23 mouse cellular contexts compared by ENCODE assay signal in genomic region chr5:96961122-96961521, GRCm38 (mm10). TPM values are rescaled to one million over a fixed set of nuclear protein-coding genes. Genes with fewer than 3 reads are reported as not detected.
DNase-seq lines count a peak whose midpoint lies in the region; ATAC-seq and TF ChIP-seq lines count a peak whose summit lies in the region.
"Had no signal": no experiment of that assay in that cellular context is flagged by ENCODE, and none has a peak within 500 bp of the region (broad histone marks: within the 10 kb centered on the region; RNA-seq: fewer than 3 reads in every experiment).

No protein-coding gene starts in this region.

- H3K4me1 ChIP-seq in kidney, adult 2 months (ENCODE audit: control insufficient read depth, insufficient read depth, low read length), result peaks cover 7% of the 10 kb centered on the region; the same call in 1 of the 2 replicates
- peaks cover 9% of the 10 kb centered on the region for H3K4me1 ChIP-seq in liver, postnatal 0 days (ENCODE audit: insufficient read depth)
- peaks cover 41% of the 10 kb centered on the region for H3K4me1 ChIP-seq in liver, embryonic 12.5 days
- H3K4me1 ChIP-seq in stomach, embryonic 14.5 days (ENCODE audit: control insufficient read depth, insufficient read depth, low read length), result no peaks in the 10 kb centered on the region
- H3K4me1 ChIP-seq in stomach, postnatal 0 days (replicated peaks; ENCODE audit: control insufficient read depth, insufficient read depth), result no peaks in the 10 kb centered on the region; the same call in 1 of the 2 replicates

- H3K9me3 ChIP-seq in liver, postnatal 0 days (ENCODE audit: low read length), result no peaks in the 10 kb centered on the region
- no peaks in the 10 kb centered on the region for H3K9me3 ChIP-seq in liver, embryonic 12.5 days (replicated peaks)
- no peaks in the 10 kb centered on the region for H3K9me3 ChIP-seq in stomach, embryonic 14.5 days (ENCODE audit: control insufficient read depth, low read depth, low read length)
- H3K9me3 ChIP-seq in stomach, postnatal 0 days (ENCODE audit: control insufficient read depth, low read length), result no peaks in the 10 kb centered on the region
- H3K9me3 ChIP-seq: embryonic facial prominence, embryonic 12.5 days; embryonic facial prominence, embryonic 15.5 days; forebrain, embryonic 12.5 days; forebrain, embryonic 15.5 days; heart, embryonic 10.5 days; heart, embryonic 13.5 days; hindbrain, embryonic 12.5 days; hindbrain, embryonic 15.5 days had no signal

- no peaks in the 10 kb centered on the region for H3K36me3 ChIP-seq in kidney, adult 2 months (ENCODE audit: control insufficient read depth, insufficient read depth, low read length)
- no peaks in the 10 kb centered on the region for H3K36me3 ChIP-seq in liver, postnatal 0 days (replicated peaks; ENCODE audit: insufficient read depth, low read length)
- no peaks in the 10 kb centered on the region for H3K36me3 ChIP-seq in liver, embryonic 12.5 days
- no peaks in the 10 kb centered on the region for H3K36me3 ChIP-seq in stomach, embryonic 14.5 days (ENCODE audit: control insufficient read depth, insufficient read depth, low read length)
- H3K36me3 ChIP-seq in stomach, postnatal 0 days (ENCODE audit: control insufficient read depth, insufficient read depth, low read length), result no peaks in the 10 kb centered on the region
- H3K36me3 ChIP-seq: embryonic facial prominence, embryonic 12.5 days; embryonic facial prominence, embryonic 15.5 days; forebrain, embryonic 12.5 days; forebrain, embryonic 15.5 days; heart, embryonic 10.5 days; heart, embryonic 13.5 days; hindbrain, embryonic 12.5 days; hindbrain, embryonic 15.5 days had no signal

- TF ChIP-seq EP300 in liver, postnatal 0 days (IDR thresholded peaks at IDR 0.05; ENCODE audit: low read depth), result no peak
- no peak for TF ChIP-seq EP300 in stomach, postnatal 0 days (optimal IDR thresholded peaks at IDR 0.05)

- H3K9ac ChIP-seq in liver, postnatal 0 days (replicated peaks), result no peak overlapping the region
- H3K9ac ChIP-seq in liver, embryonic 12.5 days, result no peak overlapping the region
- no peak overlapping the region for H3K9ac ChIP-seq in stomach, embryonic 14.5 days (replicated peaks; ENCODE audit: low read depth, low read length)
- no peak overlapping the region for H3K9ac ChIP-seq in stomach, postnatal 0 days (ENCODE audit: low read length)
- H3K9ac ChIP-seq: embryonic facial prominence, embryonic 12.5 days; embryonic facial prominence, embryonic 15.5 days; forebrain, embryonic 12.5 days; forebrain, embryonic 15.5 days; heart, embryonic 13.5 days; hindbrain, embryonic 12.5 days; hindbrain, embryonic 15.5 days had no signal

- H3K4me3 ChIP-seq in kidney, adult 2 months (ENCODE audit: insufficient read depth, low read depth, low read length), result no peak overlapping the region
- H3K4me3 ChIP-seq in liver, postnatal 0 days (ENCODE audit: low read depth, low read length), result no peak overlapping the region
- H3K4me3 ChIP-seq in liver, embryonic 12.5 days, result no peak overlapping the region
- no peak overlapping the region for H3K4me3 ChIP-seq in stomach, embryonic 14.5 days (ENCODE audit: low read depth, low read length)
- H3K4me3 ChIP-seq in stomach, postnatal 0 days (ENCODE audit: low read depth, low read length), result no peak overlapping the region
- H3K4me3 ChIP-seq: embryonic facial prominence, embryonic 12.5 days; embryonic facial prominence, embryonic 15.5 days; forebrain, embryonic 12.5 days; forebrain, embryonic 15.5 days; heart, adult 2 months; heart, embryonic 10.5 days; heart, embryonic 13.5 days; hindbrain, embryonic 12.5 days; hindbrain, embryonic 15.5 days had no signal

- H3K27ac ChIP-seq in kidney, adult 2 months (ENCODE audit: insufficient read depth, low read depth, low read length), result no peak overlapping the region
- H3K27ac ChIP-seq in liver, postnatal 0 days (ENCODE audit: low read depth), result no peak overlapping the region
- H3K27ac ChIP-seq in liver, embryonic 12.5 days, result no peak overlapping the region
- H3K27ac ChIP-seq in stomach, embryonic 14.5 days (ENCODE audit: low read length), result no peak overlapping the region
- H3K27ac ChIP-seq in stomach, postnatal 0 days (replicated peaks), result no peak overlapping the region
- H3K27ac ChIP-seq: embryonic facial prominence, embryonic 12.5 days; embryonic facial prominence, embryonic 15.5 days; forebrain, embryonic 12.5 days; forebrain, embryonic 15.5 days; heart, adult 2 months; heart, embryonic 10.5 days; heart, embryonic 13.5 days; hindbrain, embryonic 12.5 days; hindbrain, embryonic 15.5 days had no signal

- peak; percentile 39 for DNase-seq in kidney, adult 2 months
- no peak for DNase-seq in kidney, adult 9 months
- DNase-seq in liver, postnatal 0 days, result no peak
- no peak for DNase-seq in stomach, postnatal 0 days (ENCODE audit: low spot score)
- DNase-seq: adrenal gland, adult 2 months; adrenal gland, postnatal 14 days; cerebellum, adult 11 months; cerebellum, adult 2 months; cerebellum, adult 9-11 months; cerebellum, postnatal 25 days; gastrocnemius, postnatal 25 days; heart, adult 2 months had no signal

- 50% methylated on average over 5 of the region's 5 CpGs for WGBS in kidney, adult 2 months
- 57% methylated on average over 5 of the region's 5 CpGs for WGBS in liver, postnatal 0 days (ENCODE audit: insufficient replicate concordance)
- 69% methylated on average over 5 of the region's 5 CpGs for WGBS in liver, embryonic 12.5 days (ENCODE audit: insufficient replicate concordance)
- WGBS in stomach, embryonic 14.5 days, result 47% methylated on average over 5 of the region's 5 CpGs
- 38% methylated on average over 5 of the region's 5 CpGs for WGBS in stomach, postnatal 0 days

- 0 out of 2 replicates have a peak, but pooled peaks have one; percentile 38 for ATAC-seq in liver, postnatal 0 days
- no peak for ATAC-seq in liver, embryonic 12.5 days
- peak; percentile 53; the same call in 1 of the 2 replicates for ATAC-seq in stomach, embryonic 14.5 days (ENCODE audit: insufficient number of reproducible peaks, insufficient read depth, low FRiP score, low read depth)
- no peak for ATAC-seq in stomach, postnatal 0 days (ENCODE audit: low FRiP score, low TSS enrichment)
- ATAC-seq: CD4-positive, CD25-positive, alpha-beta regulatory T cell, adult 4 months; forebrain, embryonic 15.5 days had no signal

- no peaks in the 10 kb centered on the region for H3K27me3 ChIP-seq in kidney, adult 2 months (replicated peaks; ENCODE audit: control insufficient read depth, insufficient read depth, low read length)
- no peaks in the 10 kb centered on the region for H3K27me3 ChIP-seq in liver, postnatal 0 days (ENCODE audit: insufficient read depth, low read length)
- no peaks in the 10 kb centered on the region for H3K27me3 ChIP-seq in liver, embryonic 12.5 days (replicated peaks)
- no peaks in the 10 kb centered on the region for H3K27me3 ChIP-seq in stomach, embryonic 14.5 days (ENCODE audit: control insufficient read depth, insufficient read depth, low read length)
- H3K27me3 ChIP-seq in stomach, postnatal 0 days (ENCODE audit: control insufficient read depth, insufficient read depth, low read length), result no peaks in the 10 kb centered on the region
- H3K27me3 ChIP-seq: embryonic facial prominence, embryonic 12.5 days; embryonic facial prominence, embryonic 15.5 days; forebrain, embryonic 12.5 days; forebrain, embryonic 15.5 days; heart, embryonic 13.5 days; hindbrain, embryonic 12.5 days; hindbrain, embryonic 15.5 days had no signal

- TF ChIP-seq CTCF in kidney, adult 2 months (conservative IDR thresholded peaks at IDR 0.05; ENCODE audit: insufficient read depth, insufficient read length, low read depth, low read length), result no peak
- TF ChIP-seq CTCF in liver, postnatal 0 days (IDR thresholded peaks at IDR 0.05; ENCODE audit: low read depth), result no peak
- TF ChIP-seq CTCF in stomach, postnatal 0 days (IDR thresholded peaks at IDR 0.05; ENCODE audit: low read depth), result no peak

- no peak overlapping the region for H3K4me2 ChIP-seq in liver, postnatal 0 days (ENCODE audit: low read depth, low read length)
- no peak overlapping the region for H3K4me2 ChIP-seq in liver, embryonic 12.5 days
- no peak overlapping the region for H3K4me2 ChIP-seq in stomach, embryonic 14.5 days (replicated peaks; ENCODE audit: low read depth, low read length)
- H3K4me2 ChIP-seq in stomach, postnatal 0 days (replicated peaks; ENCODE audit: low read depth), result no peak overlapping the region
- H3K4me2 ChIP-seq: embryonic facial prominence, embryonic 12.5 days; embryonic facial prominence, embryonic 15.5 days; forebrain, embryonic 12.5 days; forebrain, embryonic 15.5 days; heart, embryonic 13.5 days; hindbrain, embryonic 12.5 days; hindbrain, embryonic 15.5 days had no signal

- no peak for TF ChIP-seq POLR2A in kidney, adult 2 months (IDR thresholded peaks at IDR 0.05; ENCODE audit: low read depth, low read length)

RNA-seq across cellular contexts. Expression of gene Bmp2k, which starts 36.4 kb away (rescaled TPM):
- 11.5 and 12.5 TPM in 2 replicates for polyA plus RNA-seq in kidney, adult 2 months (2012; rRNA removed)
- 13.6 and 15.2 TPM in 2 replicates for polyA plus RNA-seq in liver, postnatal 0 days (2015; fragmentation: Nextera tagmentation; extraction: Ambion mirVana)
- 57.2 and 59.8 TPM in 2 replicates for polyA plus RNA-seq in liver, embryonic 12.5 days (2016; fragmentation: Nextera tagmentation; extraction: Ambion mirVana)
- 13.4 and 13.5 TPM in 2 replicates for polyA plus RNA-seq in stomach, embryonic 14.5 days (2014; fragmentation: Nextera tagmentation; extraction: Ambion mirVana)
- polyA plus RNA-seq in stomach, postnatal 0 days (2015; fragmentation: Nextera tagmentation; extraction: Ambion mirVana), result 10.6 and 11.9 TPM in 2 replicates

Comparison
In these comparisons a context has a peak if more than half of its experiments do, and no peak if none do; other contexts are left out.
1. ATAC-seq: peak in liver, postnatal 0 days (single experiment) and stomach, embryonic 14.5 days (single experiment); none in liver, embryonic 12.5 days (single experiment) and stomach, postnatal 0 days (single experiment).